Mouse (Mus musculus) liver, adult 2 months (tissue): ENCODE measurements around the gene Yipf6.

Experiments used
- CTCF ChIP-seq: fragments of 200-500 bp; IDR thresholded peaks from 2 replicates; pipeline ENCODE4 v1.5.1; 2011; ENCODE audit warnings: low read depth, low read length, control low read depth
- POLR2A ChIP-seq: fragments of 200-500 bp; IDR thresholded peaks from 2 replicates; pipeline ENCODE4 v1.6.1; 2011; ENCODE audit warnings: low read length, control low read depth; ENCODE audit not compliant: insufficient read depth; ENCODE audit errors: extremely low read depth

DNA sequence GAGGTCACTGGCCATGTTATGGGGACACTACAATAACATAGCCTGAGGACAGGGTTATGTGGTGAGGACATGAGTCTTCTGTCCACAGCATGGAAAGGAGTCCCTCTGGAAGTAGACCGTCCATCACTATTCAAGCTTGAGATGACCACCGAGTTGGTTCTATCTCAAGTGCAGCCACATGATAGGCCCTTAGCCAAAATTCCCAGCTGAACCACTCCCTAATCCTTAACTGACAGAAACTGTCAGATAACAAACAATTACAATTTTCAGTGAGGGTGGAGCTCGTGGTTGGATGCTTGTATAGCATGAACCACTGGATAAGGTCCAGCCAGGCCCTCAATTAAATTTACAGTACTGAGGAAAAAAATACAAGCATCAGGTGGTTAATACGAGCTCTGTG is 22.9 kb downstream of the Yipf6 start:
- TF ChIP-seq POLR2A (no peak), CTCF (no peak)
